ENCODE assay signal across 7 mouse cellular contexts in the genomic region with DNA sequence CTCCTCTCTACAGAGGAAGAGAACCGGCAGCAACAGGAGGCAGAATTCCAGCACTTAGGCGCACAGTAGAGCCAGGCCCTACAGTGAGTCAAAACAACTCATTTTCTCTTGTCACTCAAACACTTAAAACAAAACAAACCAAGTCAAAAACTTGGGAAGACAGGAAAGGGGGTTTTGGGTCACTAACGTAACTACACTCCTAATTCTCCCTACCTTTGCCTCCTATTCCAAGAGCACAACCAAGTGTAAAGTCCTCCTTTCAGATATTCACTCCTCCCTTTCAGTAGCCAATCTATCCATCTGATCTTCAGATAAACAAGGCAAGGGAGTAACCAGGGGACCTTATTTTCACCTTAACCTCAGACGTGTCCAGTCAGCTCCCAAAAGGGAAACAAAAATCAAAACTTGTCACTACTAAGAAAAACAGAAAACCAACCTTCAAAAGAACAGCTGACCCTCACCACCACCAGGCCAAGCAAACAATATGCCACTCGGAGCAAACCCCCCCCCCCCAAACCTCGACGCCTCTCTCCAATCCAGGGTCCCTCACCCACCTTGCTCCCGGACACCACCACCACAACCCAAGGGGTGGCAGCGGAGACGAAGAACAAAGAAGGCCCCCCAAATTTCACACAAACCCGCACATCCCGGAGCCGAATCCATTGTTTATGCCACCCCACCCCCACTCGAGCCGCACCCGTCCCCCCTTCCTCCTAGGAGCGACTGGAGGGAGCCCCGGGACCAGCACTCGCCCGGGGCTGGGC. TPM values are rescaled to one million over a fixed set of nuclear protein-coding genes. Genes with fewer than 3 reads are reported as not detected.
DNase-seq lines count a peak whose midpoint lies in the region; ATAC-seq and TF ChIP-seq lines count a peak whose summit lies in the region.

No protein-coding gene starts in this region.

- 6% methylated on average over 16 of the region's 20 CpGs for WGBS in embryonic facial prominence, embryonic 13.5 days
- 4% methylated on average over 20 of the region's 20 CpGs for WGBS in intestine, postnatal 0 days

- no peak for TF ChIP-seq CTCF in intestine, postnatal 0 days (IDR thresholded peaks at IDR 0.05; ENCODE audit: low read depth)

- no peaks in the 10 kb centered on the region for H3K27me3 ChIP-seq in megakaryocyte, embryonic 14.5 days (replicated peaks)
- H3K27me3 ChIP-seq in embryonic facial prominence, embryonic 13.5 days, result no peaks in the 10 kb centered on the region
- no peaks in the 10 kb centered on the region for H3K27me3 ChIP-seq in intestine, postnatal 0 days (replicated peaks; ENCODE audit: control insufficient read depth, insufficient read depth, low read length)

- peak overlapping the region; percentile 61 for H3K4me2 ChIP-seq in embryonic facial prominence, embryonic 13.5 days
- H3K4me2 ChIP-seq in intestine, postnatal 0 days (replicated peaks; ENCODE audit: low read depth), result peak overlapping the region; percentile 77

- no peaks in the 10 kb centered on the region for H3K9me3 ChIP-seq in megakaryocyte, embryonic 14.5 days
- H3K9me3 ChIP-seq in embryonic facial prominence, embryonic 13.5 days, result no peaks in the 10 kb centered on the region
- no peaks in the 10 kb centered on the region for H3K9me3 ChIP-seq in intestine, postnatal 0 days (ENCODE audit: control insufficient read depth)

- no peak for ATAC-seq in megakaryocyte, adult 5-6 weeks (ENCODE audit: poor library complexity, severe bottlenecking)
- ATAC-seq in embryonic facial prominence, embryonic 13.5 days (ENCODE audit: insufficient number of reproducible peaks, insufficient read depth, low FRiP score, low TSS enrichment, low read depth), result no peak
- ATAC-seq in intestine, postnatal 0 days, result no peak; the same call in 1 of the 2 replicates

- peaks cover 36% of the 10 kb centered on the region for H3K36me3 ChIP-seq in megakaryocyte, embryonic 14.5 days (replicated peaks; ENCODE audit: low read length)
- H3K36me3 ChIP-seq in embryonic facial prominence, embryonic 13.5 days, result peaks cover 33% of the 10 kb centered on the region
- H3K36me3 ChIP-seq in intestine, postnatal 0 days (ENCODE audit: control insufficient read depth, insufficient read depth), result peaks cover 27% of the 10 kb centered on the region

- H3K27ac ChIP-seq in embryonic facial prominence, embryonic 13.5 days, result peak overlapping the region; percentile 92
- peak overlapping the region; percentile 67 for H3K27ac ChIP-seq in intestine, postnatal 0 days (ENCODE audit: low read depth, low read length)

- DNase-seq in naive thymus-derived CD4-positive, alpha-beta T cell, adult 2 months (ENCODE audit: low read depth), result peak; percentile 21
- no peak for DNase-seq in natural killer cell, adult 2 months (ENCODE audit: low spot score in 2 of 2)
- no peak for DNase-seq in left cerebral cortex, adult 11 months (ENCODE audit: low spot score)

- peaks cover 31% of the 10 kb centered on the region for H3K4me1 ChIP-seq in megakaryocyte, embryonic 14.5 days
- peaks cover 20% of the 10 kb centered on the region for H3K4me1 ChIP-seq in embryonic facial prominence, embryonic 13.5 days
- no peaks in the 10 kb centered on the region; the same call in 1 of the 2 replicates for H3K4me1 ChIP-seq in intestine, postnatal 0 days (replicated peaks; ENCODE audit: control insufficient read depth, insufficient read depth, low read length)

- peak overlapping the region; percentile 97 for H3K9ac ChIP-seq in embryonic facial prominence, embryonic 13.5 days
- H3K9ac ChIP-seq in intestine, postnatal 0 days (ENCODE audit: low read depth, low read length), result peak overlapping the region; percentile 86

- H3K4me3 ChIP-seq in megakaryocyte, embryonic 14.5 days (replicated peaks), result peak overlapping the region; percentile 100
- H3K4me3 ChIP-seq in embryonic facial prominence, embryonic 13.5 days, result peak overlapping the region; percentile 95
- peak overlapping the region; percentile 75 for H3K4me3 ChIP-seq in intestine, postnatal 0 days (ENCODE audit: low read depth, low read length)

RNA-seq across cellular contexts. Expression of gene Zfyve1, which starts 0.6 kb away (rescaled TPM):
- 1.3 and 19.8 TPM in 2 replicates for polyA plus RNA-seq in megakaryocyte, embryonic 14.5 days (2012; ENCODE audit: insufficient read depth, low replicate concordance)
- 8.3 and 10.1 TPM in 2 replicates for total RNA-seq in megakaryocyte, adult 5-6 weeks (2015)
- 13.6 and 18.8 TPM in 2 replicates for total RNA-seq in megakaryocyte, adult 5-6 weeks (2017)
- 22.5 and 26.2 TPM in 2 replicates for polyA plus RNA-seq in embryonic facial prominence, embryonic 13.5 days (2015; fragmentation: Nextera tagmentation; extraction: Ambion mirVana)
- polyA plus RNA-seq in intestine, postnatal 0 days (2015; fragmentation: Nextera tagmentation; extraction: Ambion mirVana), result 8.1 and 9.7 TPM in 2 replicates

RNA-seq across cellular contexts. Expression of gene Rbm25, which starts 34.7 kb away (rescaled TPM):
- 13.4 and 56.3 TPM in 2 replicates for polyA plus RNA-seq in megakaryocyte, embryonic 14.5 days (2012; ENCODE audit: insufficient read depth, low replicate concordance)
- total RNA-seq in megakaryocyte, adult 5-6 weeks (2015), result 117 and 145 TPM in 2 replicates
- total RNA-seq in megakaryocyte, adult 5-6 weeks (2017), result 127 and 162 TPM in 2 replicates
- 315 and 335 TPM in 2 replicates for polyA plus RNA-seq in embryonic facial prominence, embryonic 13.5 days (2015; fragmentation: Nextera tagmentation; extraction: Ambion mirVana)
- polyA plus RNA-seq in intestine, postnatal 0 days (2015; fragmentation: Nextera tagmentation; extraction: Ambion mirVana), result 133 and 142 TPM in 2 replicates
